Mouse (Mus musculus): ENCODE data around the gene Zfp808.
"Not testable (repeated sequence)": the region's sequence is repeated elsewhere in the genome, so short reads cannot be mapped to it uniquely, and the experiment has no call there.

GRCm38 (mm10) chr13:62102368-62102767, 27.3 kb upstream of the Zfp808 start:
- not testable (repeated sequence) for TF ChIP-seq CTCF (IDR thresholded peaks at IDR 0.05; ENCODE audit: low read depth); EP300 (optimal IDR thresholded peaks at IDR 0.05)

Data from stomach, postnatal 0 days (tissue).